Mouse (Mus musculus) hindbrain, embryonic 16.5 days (tissue): ENCODE results near the gene Mtus2. TPM values are rescaled to one million over a fixed set of nuclear protein-coding genes. Genes with fewer than 3 reads are reported as not detected.

Source experiments
- ATAC-seq: fragments of 200-750 bp; cut with Nextera tagmentation; 2 replicates; pipeline ENCODE4 v1.8.0; 2017; ENCODE audit warnings: moderate TSS enrichment, moderate library complexity
- H3K27ac ChIP-seq: fragments of 300-500 bp; sonication (generic); 2 replicates; pipeline ENCODE4 v1.5.1; 2014; ENCODE audit warnings: low read depth, mild to moderate bottlenecking, control low read depth, low read length, moderate library complexity
- H3K27me3 ChIP-seq: fragments of 300-500 bp; sonication (generic); replicated peaks from 2 replicates; pipeline ENCODE4 v1.6.1; 2014; ENCODE audit warnings: low read length; ENCODE audit not compliant: control insufficient read depth, insufficient read depth
- H3K36me3 ChIP-seq: fragments of 300-500 bp; sonication (generic); 2 replicates; pipeline ENCODE4 v1.6.1; 2014; ENCODE audit warnings: mild to moderate bottlenecking, low read length, moderate library complexity, mixed read lengths; ENCODE audit not compliant: control insufficient read depth, insufficient read depth
- H3K4me1 ChIP-seq: fragments of 300-500 bp; sonication (generic); 2 replicates; pipeline ENCODE4 v1.6.1; 2014; ENCODE audit warnings: low read depth, low read length; ENCODE audit not compliant: control insufficient read depth, insufficient read depth
- H3K4me2 ChIP-seq: fragments of 300-500 bp; sonication (generic); 2 replicates; pipeline ENCODE4 v1.6.1; 2014; ENCODE audit warnings: mild to moderate bottlenecking, low read length, control low read depth, moderate library complexity
- H3K4me3 ChIP-seq: fragments of 300-500 bp; sonication (generic); 2 replicates; pipeline ENCODE4 v1.5.1; 2014; ENCODE audit warnings: mild to moderate bottlenecking, low read length, control low read depth, moderate library complexity
- H3K9ac ChIP-seq: fragments of 300-500 bp; sonication (generic); 2 replicates; pipeline ENCODE4 v1.6.1; 2014; ENCODE audit warnings: low read depth, mild to moderate bottlenecking, control low read depth, low read length, moderate library complexity
- H3K9me3 ChIP-seq: fragments of 300-500 bp; sonication (generic); 2 replicates; pipeline ENCODE4 v1.6.1; 2014; ENCODE audit warnings: mild to moderate bottlenecking, low read length, moderate library complexity; ENCODE audit not compliant: control insufficient read depth
- WGBS: fragments of 180-500 bp; shearing (Covaris S2); extraction: QIAGEN DNeasy Blood & Tissue Kit; methylation state at CpG from one replicate; pipeline ENCODE4 v1.1.7; 2014; 5-methylcytosine and 5-hydroxymethylcytosine counted together
- polyA plus RNA-seq: library from polyadenylated mRNA; unstranded; fragments of >200 nt; fragmentation: Nextera tagmentation; extraction: Ambion mirVana; gene quantifications from 2 replicates; pipeline ENCODE4 v1.2.1, GENCODE M21; 2015

Mtus2 gene
- polyA plus RNA-seq, 1 experiment from 2014 or later, result 34.8 TPM

DNA sequence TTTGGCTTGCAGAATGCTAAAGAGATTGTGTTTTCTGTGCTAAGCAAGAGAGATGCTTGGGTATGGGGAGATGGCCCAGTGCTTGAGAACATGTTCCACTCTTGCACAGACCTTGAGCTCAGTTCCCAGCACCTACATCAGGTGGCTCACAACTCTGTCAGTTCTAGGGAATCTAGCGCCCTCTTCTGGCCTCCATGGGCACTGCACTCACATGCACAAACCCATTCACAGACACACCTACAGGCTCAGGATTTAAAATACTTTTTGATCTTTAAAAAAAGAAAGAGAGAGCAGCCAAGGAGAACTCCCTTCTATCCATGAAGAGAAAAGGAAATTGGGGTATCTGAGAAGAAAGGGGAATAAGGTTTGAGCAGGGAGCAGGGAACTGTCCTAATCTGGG lies 287.4 kb downstream of the Mtus2 start:
- WGBS, result 23% methylated on average over 1 of the region's 1 CpGs

DNA sequence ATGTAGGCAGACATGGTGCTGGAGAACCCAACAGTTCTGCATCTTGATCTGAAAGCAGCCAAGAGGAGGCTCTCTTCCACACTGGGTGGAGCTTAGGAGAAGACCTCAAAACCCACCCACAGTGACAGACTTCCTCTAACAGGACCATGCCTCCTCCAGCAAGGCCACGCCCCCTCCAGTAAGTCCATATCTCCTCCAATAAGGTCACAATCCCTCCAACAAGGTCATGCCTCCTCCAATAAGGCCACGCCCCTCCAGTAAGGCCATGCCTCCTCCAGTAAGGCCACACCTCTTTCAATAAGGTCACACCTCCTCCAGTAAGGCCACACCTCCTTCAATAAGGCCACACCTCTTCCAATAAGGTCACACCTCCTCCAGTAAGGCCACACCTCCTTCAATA lies 288.3 kb downstream of the Mtus2 start:
- no peak for ATAC-seq
- Histone ChIP-seq H3K9me3 (no peaks in the 10 kb centered on the region), H3K9ac (no peak overlapping the region), H3K4me1 (no peaks in the 10 kb centered on the region), H3K27me3 (no peaks in the 10 kb centered on the region), H3K4me2 (no peak overlapping the region), H3K36me3 (no peaks in the 10 kb centered on the region), H3K4me3 (no peak overlapping the region), H3K27ac (no peak overlapping the region)
- 75% methylated on average over 2 of the region's 2 CpGs for WGBS

More for the DNA sequence above, 287.4 kb downstream of the Mtus2 start:
- Histone ChIP-seq H3K9ac (no peak overlapping the region), H3K36me3 (no peaks in the 10 kb centered on the region), H3K9me3 (no peaks in the 10 kb centered on the region), H3K27me3 (no peaks in the 10 kb centered on the region), H3K4me1 (no peaks in the 10 kb centered on the region), H3K27ac (no peak overlapping the region), H3K4me3 (no peak overlapping the region), H3K4me2 (no peak overlapping the region)
- ATAC-seq, result no peak

DNA sequence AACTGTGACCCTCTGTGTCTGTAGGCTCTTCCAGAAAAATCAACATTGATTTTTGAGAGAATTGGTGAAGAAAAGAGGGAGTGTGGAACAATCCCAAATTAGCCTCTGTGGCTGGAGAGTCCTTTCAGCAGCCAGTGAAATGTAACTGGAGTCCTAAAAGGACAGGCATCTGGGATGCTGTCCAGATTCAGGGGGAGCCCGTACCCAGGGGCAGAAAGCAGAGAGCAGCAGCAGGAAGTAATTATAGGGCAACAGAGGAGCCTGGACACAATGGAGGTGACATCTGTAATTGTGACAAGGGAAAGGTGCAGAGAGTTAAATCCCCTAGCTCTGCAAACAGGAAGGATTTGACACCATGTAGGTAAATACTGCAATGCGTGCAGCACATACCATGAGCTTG lies 291.1 kb downstream of the Mtus2 start:
- ATAC-seq, result no peak
- Histone ChIP-seq H3K27ac (no peak overlapping the region), H3K4me3 (no peak overlapping the region), H3K9me3 (no peaks in the 10 kb centered on the region), H3K4me2 (no peak overlapping the region), H3K4me1 (no peaks in the 10 kb centered on the region), H3K36me3 (no peaks in the 10 kb centered on the region), H3K27me3 (no peaks in the 10 kb centered on the region), H3K9ac (no peak overlapping the region)
- WGBS, result 57% methylated on average over 2 of the region's 2 CpGs

DNA sequence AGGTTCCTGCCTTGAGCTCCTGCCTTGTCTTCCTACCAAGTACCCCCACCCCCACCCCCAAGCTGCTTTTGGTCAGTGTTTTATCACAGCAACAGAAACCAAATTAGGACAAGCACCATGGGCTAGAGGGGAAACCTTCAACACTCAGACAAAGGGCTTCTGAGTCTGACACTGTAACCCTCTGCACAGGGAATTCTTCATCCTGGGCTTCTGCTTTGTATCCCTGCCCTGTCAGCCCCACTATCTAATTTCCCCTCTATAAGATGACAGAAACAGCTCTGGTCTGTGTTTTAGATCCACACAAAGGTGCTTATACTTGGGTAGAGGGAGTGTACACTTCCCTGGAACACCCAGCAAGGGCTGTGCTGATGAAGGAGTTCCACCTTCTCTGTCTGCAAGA lies 294.7 kb downstream of the Mtus2 start:
- H3K27me3 ChIP-seq, result no peaks in the 10 kb centered on the region
- ATAC-seq, result no peak
- no peak overlapping the region for H3K27ac ChIP-seq

DNA sequence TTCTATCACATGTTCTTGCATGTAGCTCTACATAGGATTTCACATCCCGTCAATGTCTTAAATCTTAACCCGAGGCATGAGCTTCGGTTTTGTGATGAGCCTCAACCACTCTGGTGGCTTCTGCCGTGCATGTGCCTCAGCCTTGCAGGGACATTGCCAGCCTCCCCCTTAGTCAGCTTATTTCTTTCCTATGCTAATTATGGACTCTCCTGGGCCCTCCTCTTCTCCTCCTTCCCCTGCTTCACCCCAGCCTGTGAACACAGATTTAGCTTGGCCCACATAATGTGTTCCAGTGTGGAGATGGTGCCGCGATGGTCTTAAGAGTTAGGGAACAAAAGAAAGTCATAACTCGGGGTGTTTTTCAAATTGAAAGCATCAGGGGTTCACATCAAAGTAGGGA lies 304.9 kb downstream of the Mtus2 start:
- H3K9me3 ChIP-seq, result no peaks in the 10 kb centered on the region; the same call in 1 of the 2 replicates
- peaks cover 10% of the 10 kb centered on the region for H3K4me1 ChIP-seq
- no peak overlapping the region for H3K4me3 ChIP-seq
- H3K27me3 ChIP-seq, result no peaks in the 10 kb centered on the region
- H3K9ac ChIP-seq, result no peak overlapping the region
- no peaks in the 10 kb centered on the region for H3K36me3 ChIP-seq
- H3K27ac ChIP-seq, result no peak overlapping the region
- WGBS, result 86% methylated on average over 7 of the region's 7 CpGs
- ATAC-seq, result no peak
- no peak overlapping the region for H3K4me2 ChIP-seq

More for the DNA sequence above, 294.7 kb downstream of the Mtus2 start:
- no peak overlapping the region for H3K4me2 ChIP-seq
- H3K36me3 ChIP-seq, result no peaks in the 10 kb centered on the region
- no peak overlapping the region for H3K4me3 ChIP-seq
- H3K4me1 ChIP-seq, result no peaks in the 10 kb centered on the region
- no peaks in the 10 kb centered on the region for H3K9me3 ChIP-seq
- H3K9ac ChIP-seq, result no peak overlapping the region

DNA sequence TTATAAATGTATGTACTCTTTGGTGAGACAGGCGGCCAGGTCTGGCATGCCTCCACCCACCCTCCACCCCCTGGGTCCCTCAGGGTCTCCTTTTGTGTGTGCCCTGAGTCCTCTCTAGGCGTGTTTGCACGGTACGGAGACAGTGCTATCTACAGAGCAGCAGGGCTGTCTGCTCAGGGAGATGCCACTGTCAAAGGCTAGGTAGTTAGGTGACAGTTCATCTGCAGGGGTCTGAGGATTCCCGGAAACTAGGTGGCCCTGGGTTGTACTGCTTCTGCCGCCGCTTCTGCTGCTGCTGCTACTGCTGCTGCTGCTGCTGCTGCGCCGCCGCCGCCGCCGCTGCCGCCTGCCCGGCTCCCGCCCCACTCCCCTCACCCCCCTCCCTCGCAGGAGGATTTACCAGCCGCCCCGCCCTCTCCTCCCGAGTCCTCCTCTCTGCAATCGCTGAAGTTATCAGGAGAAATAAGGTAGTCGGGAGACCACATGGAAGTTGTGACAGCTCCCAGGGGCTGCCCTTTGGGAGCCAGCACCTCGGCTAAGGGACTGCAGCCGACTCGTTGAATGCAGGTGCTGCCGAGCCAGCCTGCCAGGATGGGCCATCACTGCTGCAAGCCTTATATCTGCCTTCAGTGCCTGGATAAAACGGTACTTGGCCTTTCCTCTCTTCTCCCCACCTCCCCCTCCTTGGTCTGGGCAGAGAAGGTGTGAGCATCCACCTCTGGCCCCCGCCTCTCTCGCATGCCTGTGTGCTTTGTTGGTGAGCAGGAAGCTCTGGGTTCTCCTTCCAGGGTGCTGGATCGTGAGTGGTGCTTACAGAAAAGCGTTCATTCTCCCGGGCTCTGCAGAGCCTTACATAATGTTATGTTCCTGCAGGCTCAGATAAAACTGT lies 307.9 kb downstream of the Mtus2 start:
- peak overlapping the region; percentile 63 for H3K4me3 ChIP-seq
- peaks cover 10% of the 10 kb centered on the region for H3K4me1 ChIP-seq
- H3K36me3 ChIP-seq, result no peaks in the 10 kb centered on the region
- peak overlapping the region; percentile 70 for H3K9ac ChIP-seq
- under 1% methylated on average over 29 of the region's 32 CpGs for WGBS
- peak overlapping the region; percentile 84 for H3K27ac ChIP-seq
- no peaks in the 10 kb centered on the region for H3K9me3 ChIP-seq
- H3K27me3 ChIP-seq, result no peaks in the 10 kb centered on the region
- peak overlapping the region; percentile 82 for H3K4me2 ChIP-seq
- peak; percentile 85 for ATAC-seq

DNA sequence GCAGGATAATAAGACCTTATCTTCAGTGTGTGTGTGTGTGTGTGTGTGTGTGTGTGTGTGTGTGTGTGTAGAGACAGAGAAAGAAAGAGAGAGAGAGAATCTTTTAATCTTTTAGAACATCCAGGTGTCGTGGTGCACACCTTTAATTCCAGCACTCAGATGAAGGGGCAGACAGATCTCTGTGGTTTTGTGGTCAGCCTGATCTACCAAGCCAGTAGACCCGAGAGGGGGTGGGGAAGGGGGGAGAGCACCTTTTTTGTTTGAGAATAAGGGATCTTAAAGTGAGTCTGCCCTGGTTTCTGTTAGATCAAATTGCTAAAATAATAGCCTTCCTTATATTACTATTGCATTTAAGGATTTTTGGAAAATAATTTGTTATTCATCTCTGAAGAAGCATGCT lies 309.7 kb downstream of the Mtus2 start:
- no peaks in the 10 kb centered on the region for H3K9me3 ChIP-seq
- H3K27ac ChIP-seq, result no peak overlapping the region
- H3K9ac ChIP-seq, result no peak overlapping the region
- WGBS, result 58% methylated on average over 2 of the region's 2 CpGs
- H3K4me1 ChIP-seq, result peaks cover 10% of the 10 kb centered on the region
- ATAC-seq, result no peak
- no peaks in the 10 kb centered on the region for H3K27me3 ChIP-seq
- no peak overlapping the region for H3K4me3 ChIP-seq
- peak overlapping the region; percentile 82; the same call in 1 of the 2 replicates for H3K4me2 ChIP-seq
- no peaks in the 10 kb centered on the region for H3K36me3 ChIP-seq

DNA sequence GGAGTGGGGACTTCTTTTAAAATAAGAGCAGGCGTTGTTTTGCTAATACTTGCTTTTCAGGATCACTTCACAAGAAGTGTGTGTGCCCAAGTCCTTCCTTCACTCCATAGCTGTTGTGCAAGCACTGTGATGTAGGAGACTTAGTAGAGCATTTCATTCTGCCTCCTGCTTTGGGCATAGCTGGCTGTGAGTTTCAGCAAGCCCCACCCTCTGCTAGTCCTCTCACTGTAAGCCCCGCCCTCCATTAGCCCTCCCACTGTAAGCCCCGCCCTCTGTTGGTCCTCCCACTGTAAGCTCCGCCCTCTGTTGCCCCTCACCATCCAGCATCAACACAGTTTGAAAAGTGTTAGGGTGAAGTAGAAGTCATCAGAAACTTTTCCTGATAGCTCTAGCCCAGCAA lies 310.3 kb downstream of the Mtus2 start:
- Histone ChIP-seq H3K27me3 (no peaks in the 10 kb centered on the region), H3K4me2 (no peak overlapping the region), H3K9me3 (no peaks in the 10 kb centered on the region), H3K9ac (no peak overlapping the region), H3K27ac (no peak overlapping the region), H3K4me1 (peaks cover 10% of the 10 kb centered on the region), H3K36me3 (no peaks in the 10 kb centered on the region), H3K4me3 (no peak overlapping the region)
- ATAC-seq, result no peak
- 78% methylated on average over 4 of the region's 4 CpGs for WGBS

DNA sequence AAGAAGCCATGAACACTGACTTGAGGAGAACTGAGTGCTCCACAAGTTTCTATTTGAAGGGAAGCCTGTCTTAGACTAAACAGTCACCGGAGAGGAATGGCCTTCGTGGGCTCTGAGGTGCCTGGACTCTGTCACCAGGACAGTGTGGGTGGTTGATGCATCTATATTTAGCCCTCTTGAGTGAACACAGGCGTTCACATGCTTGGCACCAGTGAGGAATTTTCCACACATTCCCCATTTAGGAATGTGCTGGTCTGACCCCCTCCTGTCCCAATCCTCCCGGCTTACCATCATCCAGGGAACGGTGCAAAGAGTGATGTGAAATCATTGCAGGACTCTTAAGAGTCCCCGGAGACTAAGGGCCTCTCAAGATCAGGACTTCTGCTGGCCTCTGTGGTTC lies 314.9 kb downstream of the Mtus2 start:
- Histone ChIP-seq H3K4me2 (no peak overlapping the region), H3K4me3 (no peak overlapping the region), H3K9ac (no peak overlapping the region), H3K9me3 (no peaks in the 10 kb centered on the region), H3K27ac (no peak overlapping the region), H3K27me3 (no peaks in the 10 kb centered on the region), H3K36me3 (no peaks in the 10 kb centered on the region), H3K4me1 (no peaks in the 10 kb centered on the region)
- 89% methylated on average over 6 of the region's 6 CpGs for WGBS
- no peak for ATAC-seq
